Mouse (Mus musculus) erythroblast, embryonic 14.5 days (primary cell): ENCODE measurements around the gene Il1r2.

Experiments used
- GATA1 ChIP-seq: IDR thresholded peaks from 2 replicates; pipeline ENCODE4 v1.6.1; 2012; ENCODE audit warnings: low read length, inconsistent platforms, mixed read lengths
- TAL1 ChIP-seq: IDR thresholded peaks from 3 replicates; pipeline ENCODE4 v1.6.1; 2012; ENCODE audit warnings: low read length, inconsistent platforms, mixed read lengths

- TF ChIP-seq GATA1 = no peak
- no peak for TF ChIP-seq TAL1
Observed at GRCm38 (mm10) chr1:40073779-40074178, at the start of gene Il1r2.
